Mouse (Mus musculus): ENCODE measurements around the gene Mrpl51. TPM values are rescaled to one million over a fixed set of nuclear protein-coding genes. Genes with fewer than 3 reads are reported as not detected.

The Mrpl51 gene
- total and polyA plus RNA-seq, 2 experiments: 44.0 to 69.8 TPM

DNA sequence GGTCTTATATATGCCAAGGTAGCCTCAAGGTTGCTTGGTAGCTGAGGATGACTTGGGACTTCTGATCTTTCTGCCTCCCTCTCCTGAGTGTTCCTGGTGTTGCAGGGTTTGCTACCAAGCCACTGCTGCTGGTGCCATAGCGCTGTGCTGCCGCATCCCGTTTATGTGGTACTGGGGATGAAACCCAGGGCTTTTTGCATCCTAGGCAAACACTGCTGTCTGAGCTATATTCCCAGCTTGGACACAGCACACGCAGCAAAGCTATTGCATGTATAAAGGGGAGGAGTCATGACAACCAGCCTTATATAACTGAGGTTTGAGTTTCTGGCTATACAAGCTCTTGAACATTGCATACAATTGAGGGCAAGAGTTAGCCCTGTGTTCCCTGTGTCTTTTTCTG is 45.8 kb downstream of the Mrpl51 start:
- Histone ChIP-seq H3K36me3 (ENCODE audit: control insufficient read depth, insufficient read depth, low read length) (no peaks in the 10 kb centered on the region), H3K27ac (replicated peaks; ENCODE audit: insufficient read depth, low read depth, low read length) (no peak overlapping the region), H3K79me2 (ENCODE audit: control insufficient read depth, insufficient read depth, low read length) (no peaks in the 10 kb centered on the region; the same call in 1 of the 2 replicates), H3K4me1 (ENCODE audit: control insufficient read depth, insufficient read depth, low read length) (peaks cover 2% of the 10 kb centered on the region), H3K27me3 (ENCODE audit: control insufficient read depth, insufficient read depth, low read length) (no peaks in the 10 kb centered on the region), H3K9ac (ENCODE audit: low read depth, low read length) (no peak overlapping the region), H3K4me3 (ENCODE audit: insufficient read depth, low read depth, low read length) (no peak overlapping the region)
- TF ChIP-seq POLR2A (IDR thresholded peaks at IDR 0.05; ENCODE audit: extremely low read depth, insufficient read depth, low read length): no peak
- TF ChIP-seq CTCF (IDR thresholded peaks at IDR 0.05; ENCODE audit: low read depth, low read length): no peak
- no peak for DNase-seq (ENCODE audit: extremely low read depth, low read depth, low spot score)
- WGBS: 82% methylated on average over 4 of the region's 4 CpGs

DNA sequence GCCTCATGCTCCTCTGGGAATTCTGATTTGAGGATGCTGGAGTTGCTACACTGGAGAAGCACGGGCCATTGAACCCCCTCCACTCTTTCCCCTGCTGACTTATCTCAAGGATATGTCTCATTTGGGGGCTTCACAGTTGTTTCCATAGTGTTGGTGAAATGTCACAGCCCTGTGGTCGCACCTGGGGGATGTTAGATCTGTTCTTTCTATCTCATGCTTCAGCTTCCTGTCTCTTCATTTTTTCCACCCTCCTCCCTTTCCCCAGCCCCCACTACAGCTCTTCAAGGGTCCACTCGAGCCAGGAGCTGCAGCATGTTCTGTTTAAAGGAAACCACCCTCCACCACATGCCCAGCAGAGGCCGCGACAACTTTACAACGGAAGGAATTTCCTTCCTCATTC is 46.8 kb downstream of the Mrpl51 start:
- H3K27ac ChIP-seq (replicated peaks; ENCODE audit: insufficient read depth, low read depth, low read length): no peak overlapping the region
- TF ChIP-seq POLR2A (IDR thresholded peaks at IDR 0.05; ENCODE audit: extremely low read depth, insufficient read depth, low read length) (no peak), CTCF (IDR thresholded peaks at IDR 0.05; ENCODE audit: low read depth, low read length) (no peak)
- no peak overlapping the region for H3K9ac ChIP-seq (ENCODE audit: low read depth, low read length)
- H3K27me3 ChIP-seq (ENCODE audit: control insufficient read depth, insufficient read depth, low read length): no peaks in the 10 kb centered on the region
- 68% methylated on average over 6 of the region's 6 CpGs for WGBS
- no peak for DNase-seq (ENCODE audit: extremely low read depth, low read depth, low spot score)
- H3K79me2 ChIP-seq (ENCODE audit: control insufficient read depth, insufficient read depth, low read length): no peaks in the 10 kb centered on the region
- H3K4me3 ChIP-seq (ENCODE audit: insufficient read depth, low read depth, low read length): no peak overlapping the region
- no peaks in the 10 kb centered on the region for H3K36me3 ChIP-seq (ENCODE audit: control insufficient read depth, insufficient read depth, low read length)
- H3K4me1 ChIP-seq (ENCODE audit: control insufficient read depth, insufficient read depth, low read length): no peaks in the 10 kb centered on the region

GRCm38 (mm10) chr6:125239547-125239946 is 47.9 kb downstream of the Mrpl51 start:
- no peaks in the 10 kb centered on the region for H3K36me3 ChIP-seq (ENCODE audit: control insufficient read depth, insufficient read depth, low read length)
- no peak overlapping the region for H3K4me3 ChIP-seq (ENCODE audit: insufficient read depth, low read depth, low read length)
- WGBS: 95% methylated on average over 5 of the region's 5 CpGs
- no peak for DNase-seq (ENCODE audit: extremely low read depth, low read depth, low spot score)
- no peaks in the 10 kb centered on the region for H3K27me3 ChIP-seq (ENCODE audit: control insufficient read depth, insufficient read depth, low read length)
- no peak for TF ChIP-seq POLR2A (IDR thresholded peaks at IDR 0.05; ENCODE audit: extremely low read depth, insufficient read depth, low read length)
- no peak for TF ChIP-seq CTCF (IDR thresholded peaks at IDR 0.05; ENCODE audit: low read depth, low read length)
- no peaks in the 10 kb centered on the region for H3K79me2 ChIP-seq (ENCODE audit: control insufficient read depth, insufficient read depth, low read length)
- no peaks in the 10 kb centered on the region for H3K4me1 ChIP-seq (ENCODE audit: control insufficient read depth, insufficient read depth, low read length)
- no peak overlapping the region for H3K9ac ChIP-seq (ENCODE audit: low read depth, low read length)
- H3K27ac ChIP-seq (replicated peaks; ENCODE audit: insufficient read depth, low read depth, low read length): no peak overlapping the region

GRCm38 (mm10) chr6:125240617-125241016 is 49.0 kb downstream of the Mrpl51 start:
- no peaks in the 10 kb centered on the region for H3K79me2 ChIP-seq (ENCODE audit: control insufficient read depth, insufficient read depth, low read length)
- no peak overlapping the region for H3K9ac ChIP-seq (ENCODE audit: low read depth, low read length)
- no peaks in the 10 kb centered on the region for H3K36me3 ChIP-seq (ENCODE audit: control insufficient read depth, insufficient read depth, low read length)
- TF ChIP-seq CTCF (IDR thresholded peaks at IDR 0.05; ENCODE audit: low read depth, low read length) (no peak), POLR2A (IDR thresholded peaks at IDR 0.05; ENCODE audit: extremely low read depth, insufficient read depth, low read length) (no peak)
- no peak overlapping the region for H3K4me3 ChIP-seq (ENCODE audit: insufficient read depth, low read depth, low read length)
- DNase-seq (ENCODE audit: extremely low read depth, low read depth, low spot score): no peak
- WGBS: 94% methylated on average over 5 of the region's 5 CpGs
- H3K27me3 ChIP-seq (ENCODE audit: control insufficient read depth, insufficient read depth, low read length): no peaks in the 10 kb centered on the region
- H3K27ac ChIP-seq (replicated peaks; ENCODE audit: insufficient read depth, low read depth, low read length): no peak overlapping the region
- H3K4me1 ChIP-seq (ENCODE audit: control insufficient read depth, insufficient read depth, low read length): no peaks in the 10 kb centered on the region

DNA sequence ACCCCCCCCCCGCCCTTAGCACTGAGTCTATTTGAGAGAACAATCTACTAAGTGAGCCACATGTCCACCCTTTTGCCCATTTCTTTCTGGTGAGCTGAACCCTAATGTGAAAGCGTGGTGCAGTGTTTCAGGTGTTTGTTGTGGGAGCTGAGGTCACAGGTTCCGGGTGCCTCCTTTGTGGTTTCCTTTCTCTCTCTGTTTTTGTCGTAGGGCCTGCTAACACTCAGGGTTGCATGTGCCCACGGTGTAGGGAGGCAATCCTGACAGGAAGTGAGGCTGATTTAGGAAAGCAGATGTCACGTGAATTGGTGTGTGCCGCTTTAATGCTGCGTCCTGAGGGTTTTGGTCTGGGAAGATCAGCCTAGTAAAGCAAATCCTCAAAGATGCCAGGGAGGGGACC is 50.0 kb downstream of the Mrpl51 start:
- H3K4me3 ChIP-seq (ENCODE audit: insufficient read depth, low read depth, low read length): no peak overlapping the region
- no peaks in the 10 kb centered on the region for H3K79me2 ChIP-seq (ENCODE audit: control insufficient read depth, insufficient read depth, low read length)
- no peaks in the 10 kb centered on the region for H3K27me3 ChIP-seq (ENCODE audit: control insufficient read depth, insufficient read depth, low read length)
- no peak for DNase-seq (ENCODE audit: extremely low read depth, low read depth, low spot score)
- TF ChIP-seq CTCF (IDR thresholded peaks at IDR 0.05; ENCODE audit: low read depth, low read length): no peak
- TF ChIP-seq POLR2A (IDR thresholded peaks at IDR 0.05; ENCODE audit: extremely low read depth, insufficient read depth, low read length): no peak
- no peaks in the 10 kb centered on the region for H3K4me1 ChIP-seq (ENCODE audit: control insufficient read depth, insufficient read depth, low read length)
- H3K27ac ChIP-seq (replicated peaks; ENCODE audit: insufficient read depth, low read depth, low read length): no peak overlapping the region
- 85% methylated on average over 8 of the region's 8 CpGs for WGBS
- H3K9ac ChIP-seq (ENCODE audit: low read depth, low read length): no peak overlapping the region
- H3K36me3 ChIP-seq (ENCODE audit: control insufficient read depth, insufficient read depth, low read length): no peaks in the 10 kb centered on the region

DNA sequence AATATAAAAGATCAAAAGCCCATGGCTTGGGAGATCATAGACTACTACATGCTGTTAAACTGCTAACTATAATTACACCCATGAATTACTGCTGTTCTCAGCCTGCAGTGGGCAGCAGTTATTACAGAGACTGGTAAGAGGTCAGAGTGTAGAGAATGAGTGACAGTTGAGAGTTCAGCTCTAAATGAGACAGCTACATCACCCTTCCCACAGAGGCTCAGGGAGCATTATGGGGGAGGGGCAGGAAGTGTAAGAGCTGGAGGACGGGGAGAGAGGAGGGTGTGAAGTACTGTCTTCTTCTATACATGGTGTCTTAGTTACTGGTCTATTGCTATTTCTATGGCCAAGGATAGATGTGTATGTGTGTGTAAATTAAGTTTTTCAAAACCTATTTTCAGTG is 53.0 kb downstream of the Mrpl51 start:
- DNase-seq (ENCODE audit: extremely low read depth, low read depth, low spot score): no peak
- no peaks in the 10 kb centered on the region for H3K36me3 ChIP-seq (ENCODE audit: control insufficient read depth, insufficient read depth, low read length)
- no peaks in the 10 kb centered on the region for H3K4me1 ChIP-seq (ENCODE audit: control insufficient read depth, insufficient read depth, low read length)
- TF ChIP-seq POLR2A (IDR thresholded peaks at IDR 0.05; ENCODE audit: extremely low read depth, insufficient read depth, low read length): no peak
- no peak for TF ChIP-seq CTCF (IDR thresholded peaks at IDR 0.05; ENCODE audit: low read depth, low read length)
- no peak overlapping the region for H3K9ac ChIP-seq (ENCODE audit: low read depth, low read length)
- no peak overlapping the region for H3K4me3 ChIP-seq (ENCODE audit: insufficient read depth, low read depth, low read length)
- H3K27me3 ChIP-seq (ENCODE audit: control insufficient read depth, insufficient read depth, low read length): no peaks in the 10 kb centered on the region
- 43% methylated on average over 1 of the region's 1 CpGs for WGBS
- no peaks in the 10 kb centered on the region for H3K79me2 ChIP-seq (ENCODE audit: control insufficient read depth, insufficient read depth, low read length)
- no peak overlapping the region for H3K27ac ChIP-seq (replicated peaks; ENCODE audit: insufficient read depth, low read depth, low read length)

Other genes with a start within 250 kb of the Mrpl51 start
- 35.8 and 46.6 TPM in 2 replicates for gene Cops7a, start 226.3 kb upstream of the Mrpl51 start, total RNA-seq (2014; rRNA removed)
- 165 and 170 TPM in 2 replicates for gene Cops7a, start 226.3 kb upstream of the Mrpl51 start, polyA plus RNA-seq (2012; rRNA removed)
- 0.13 TPM in 1 of 2 replicates, not detected in the other for gene Pianp, start 195.1 kb upstream of the Mrpl51 start, total RNA-seq (2014; rRNA removed)
- 0.77 and 1.4 TPM in 2 replicates for gene Pianp, start 195.1 kb upstream of the Mrpl51 start, polyA plus RNA-seq (2012; rRNA removed)
- gene Zfp384, start 182.7 kb upstream of the Mrpl51 start, total RNA-seq (2014; rRNA removed): 7.6 and 8.9 TPM in 2 replicates
- gene Zfp384, start 182.7 kb upstream of the Mrpl51 start, polyA plus RNA-seq (2012; rRNA removed): 23.1 and 34.7 TPM in 2 replicates
- 15.8 and 16.3 TPM in 2 replicates for gene Ing4, start 152.0 kb upstream of the Mrpl51 start, total RNA-seq (2014; rRNA removed)
- 23.2 and 27.0 TPM in 2 replicates for gene Ing4, start 152.0 kb upstream of the Mrpl51 start, polyA plus RNA-seq (2012; rRNA removed)
- gene Acrbp, start 142.1 kb upstream of the Mrpl51 start, total RNA-seq (2014; rRNA removed): 3.2 and 4.1 TPM in 2 replicates
- gene Acrbp, start 142.1 kb upstream of the Mrpl51 start, polyA plus RNA-seq (2012; rRNA removed): 6.6 and 7.8 TPM in 2 replicates
- 0.27 TPM in 1 of 2 replicates, not detected in the other for gene Lpar5, start 123.9 kb upstream of the Mrpl51 start, total RNA-seq (2014; rRNA removed)
- gene Lpar5, start 123.9 kb upstream of the Mrpl51 start, polyA plus RNA-seq (2012; rRNA removed): 0.42 and 1.2 TPM in 2 replicates
- 30.0 and 30.5 TPM in 2 replicates for gene Chd4, start 95.8 kb upstream of the Mrpl51 start, total RNA-seq (2014; rRNA removed)
- gene Chd4, start 95.8 kb upstream of the Mrpl51 start, polyA plus RNA-seq (2012; rRNA removed): 14.0 and 14.4 TPM in 2 replicates
- gene Nop2, start 59.9 kb upstream of the Mrpl51 start, total RNA-seq (2014; rRNA removed): 8.2 and 9.7 TPM in 2 replicates
- gene Nop2, start 59.9 kb upstream of the Mrpl51 start, polyA plus RNA-seq (2012; rRNA removed): 7.7 and 11.0 TPM in 2 replicates
- gene Iffo1, start 46.6 kb upstream of the Mrpl51 start, total RNA-seq (2014; rRNA removed): 2.5 and 2.6 TPM in 2 replicates
- gene Iffo1, start 46.6 kb upstream of the Mrpl51 start, polyA plus RNA-seq (2012; rRNA removed): 7.5 and 9.9 TPM in 2 replicates
- 1,072 and 1,474 TPM in 2 replicates for gene Gapdh, start 25.3 kb upstream of the Mrpl51 start, total RNA-seq (2014; rRNA removed)
- 2,601 and 2,951 TPM in 2 replicates for gene Gapdh, start 25.3 kb upstream of the Mrpl51 start, polyA plus RNA-seq (2012; rRNA removed)
- gene Ncapd2, start 100 bp upstream of the Mrpl51 start, total RNA-seq (2014; rRNA removed): 2.4 and 4.6 TPM in 2 replicates
- gene Ncapd2, start 100 bp upstream of the Mrpl51 start, polyA plus RNA-seq (2012; rRNA removed): 3.5 and 5.3 TPM in 2 replicates
- 1.5 and 2.0 TPM in 2 replicates for gene Vamp1, start 23.8 kb downstream of the Mrpl51 start, total RNA-seq (2014; rRNA removed)
- gene Vamp1, start 23.8 kb downstream of the Mrpl51 start, polyA plus RNA-seq (2012; rRNA removed): 3.8 and 5.5 TPM in 2 replicates
- 15.0 and 16.5 TPM in 2 replicates for gene Tapbpl, start 40.1 kb downstream of the Mrpl51 start, total RNA-seq (2014; rRNA removed)
- gene Tapbpl, start 40.1 kb downstream of the Mrpl51 start, polyA plus RNA-seq (2012; rRNA removed): 18.2 and 19.0 TPM in 2 replicates
- gene Cd27, start 45.2 kb downstream of the Mrpl51 start, total RNA-seq (2014; rRNA removed): 0.47 and 0.65 TPM in 2 replicates
- gene Cd27, start 45.2 kb downstream of the Mrpl51 start, polyA plus RNA-seq (2012; rRNA removed): 0.60 and 0.87 TPM in 2 replicates
- not detected in 2 replicates for gene Tuba3a, start 94.2 kb downstream of the Mrpl51 start, total RNA-seq (2014; rRNA removed)
- gene Tuba3a, start 94.2 kb downstream of the Mrpl51 start, polyA plus RNA-seq (2012; rRNA removed): 0.12 TPM in 1 of 2 replicates, not detected in the other
- gene Ltbr, start 122.1 kb downstream of the Mrpl51 start, total RNA-seq (2014; rRNA removed): 55.9 and 57.1 TPM in 2 replicates
- gene Ltbr, start 122.1 kb downstream of the Mrpl51 start, polyA plus RNA-seq (2012; rRNA removed): 102 and 106 TPM in 2 replicates
- gene Scnn1a, start 128.9 kb downstream of the Mrpl51 start, total RNA-seq (2014; rRNA removed): 3.0 and 6.7 TPM in 2 replicates
- 16.5 and 24.8 TPM in 2 replicates for gene Scnn1a, start 128.9 kb downstream of the Mrpl51 start, polyA plus RNA-seq (2012; rRNA removed)
- gene Tnfrsf1a, start 157.6 kb downstream of the Mrpl51 start, total RNA-seq (2014; rRNA removed): 21.0 and 28.6 TPM in 2 replicates
- 89.3 and 110 TPM in 2 replicates for gene Tnfrsf1a, start 157.6 kb downstream of the Mrpl51 start, polyA plus RNA-seq (2012; rRNA removed)
- 3.0 and 3.6 TPM in 2 replicates for gene Plekhg6, start 189.0 kb downstream of the Mrpl51 start, total RNA-seq (2014; rRNA removed)
- gene Plekhg6, start 189.0 kb downstream of the Mrpl51 start, polyA plus RNA-seq (2012; rRNA removed): 5.0 and 5.9 TPM in 2 replicates

All from liver, adult 2 months (tissue).